Mouse (Mus musculus) limb, embryonic 14.5 days (tissue): ENCODE data around the gene Ndufaf4. TPM values are rescaled to one million over a fixed set of nuclear protein-coding genes. Genes with fewer than 3 reads are reported as not detected.

Experiments used
- ATAC-seq: fragments of 200-750 bp; cut with Nextera tagmentation; 2 replicates; pipeline ENCODE4 v1.8.0; 2017; ENCODE audit warnings: low read depth, moderate number of reproducible peaks, moderate TSS enrichment; ENCODE audit not compliant: low FRiP score
- DNase-seq: peaks from one replicate; pipeline ENCODE4 v3.0.0-alpha.2; 2015; ENCODE audit warnings: low spot score
- H3K27ac ChIP-seq: fragments of 300-500 bp; sonication (generic); replicated peaks from 2 replicates; pipeline ENCODE4 v1.5.1; 2014; ENCODE audit warnings: low read depth, mild to moderate bottlenecking, low read length, moderate library complexity, mixed read lengths
- H3K27me3 ChIP-seq: fragments of 300-500 bp; sonication (generic); 2 replicates; pipeline ENCODE4 v1.6.1; 2014; ENCODE audit warnings: low read length, mixed read lengths; ENCODE audit not compliant: control insufficient read depth, insufficient read depth
- H3K36me3 ChIP-seq: fragments of 300-500 bp; sonication (generic); 2 replicates; pipeline ENCODE4 v1.6.1; 2014; ENCODE audit warnings: mild to moderate bottlenecking, low read length, moderate library complexity, mixed read lengths; ENCODE audit not compliant: control insufficient read depth, insufficient read depth
- H3K4me1 ChIP-seq: fragments of 300-500 bp; sonication (generic); 2 replicates; pipeline ENCODE4 v1.6.1; 2014; ENCODE audit warnings: antibody characterized with exemption, low read length, mixed read lengths; ENCODE audit not compliant: control insufficient read depth, insufficient read depth
- H3K4me2 ChIP-seq: fragments of 300-500 bp; sonication (generic); replicated peaks from 2 replicates; pipeline ENCODE4 v1.6.1; 2014; ENCODE audit warnings: low read depth, mild to moderate bottlenecking, low read length, moderate library complexity; ENCODE audit not compliant: severe bottlenecking
- H3K4me3 ChIP-seq: fragments of 300-500 bp; sonication (generic); replicated peaks from 2 replicates; pipeline ENCODE4 v1.5.1; 2014; ENCODE audit warnings: low read length
- H3K9ac ChIP-seq: fragments of 300-500 bp; sonication (generic); 2 replicates; pipeline ENCODE4 v1.6.1; 2014; ENCODE audit warnings: mild to moderate bottlenecking, low read depth, low read length, moderate library complexity; ENCODE audit not compliant: severe bottlenecking
- H3K9me3 ChIP-seq: fragments of 300-500 bp; sonication (generic); 2 replicates; pipeline ENCODE4 v1.6.1; 2016; ENCODE audit warnings: low read length; ENCODE audit not compliant: control insufficient read depth
- POLR2A ChIP-seq: fragments of 200-500 bp; IDR thresholded peaks from 2 replicates; pipeline ENCODE4 v1.8.0; 2012; ENCODE audit warnings: inconsistent platforms, mild to moderate bottlenecking, moderate library complexity, borderline replicate concordance; ENCODE audit not compliant: insufficient read depth, insufficient read length; ENCODE audit errors: extremely low read depth
- WGBS: fragments of 180-500 bp; shearing (Covaris S2); extraction: QIAGEN DNeasy Blood & Tissue Kit; methylation state at CpG from one replicate; pipeline ENCODE4 v1.1.7; 2014; 5-methylcytosine and 5-hydroxymethylcytosine counted together
- polyA plus RNA-seq, 2 experiments: library from polyadenylated mRNA; depleted of rRNA in 1 of 2; stranded (reverse) in 1 of 2; unstranded in 1 of 2; fragments of >200 nt; fragmentation: Nextera tagmentation in 1 of 2; extraction: Ambion mirVana in 1 of 2; gene quantifications; 2 replicates each; pipeline versions ENCODE4 v1.2.1 to v1.2.3; 2012 to 2014

Ndufaf4 gene
- polyA plus RNA-seq, 2 experiments = 12.5 to 41.9 TPM

DNA sequence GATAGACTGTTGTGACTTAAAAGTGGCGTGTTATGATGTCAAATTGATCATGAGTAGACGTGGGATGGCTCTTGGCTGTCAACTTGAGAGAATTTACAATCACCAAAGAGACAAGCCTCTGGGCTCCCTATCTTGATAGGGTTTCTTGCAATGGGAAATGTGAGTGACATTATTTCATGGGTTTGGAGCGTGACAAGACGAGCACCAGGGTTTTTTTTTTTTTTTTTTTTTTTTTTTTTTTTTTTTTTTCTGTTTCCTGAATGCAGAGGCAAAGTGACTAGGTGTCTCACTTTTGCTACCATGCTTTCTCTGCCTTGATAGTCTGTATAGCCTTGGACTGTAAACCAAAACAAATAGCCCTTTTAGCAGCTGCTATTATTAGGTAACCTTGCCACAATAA lies 3.3 kb upstream of the Ndufaf4 start:
- DNase-seq (no peak), ATAC-seq (no peak)
- H3K9me3 ChIP-seq = peaks cover 4% of the 10 kb centered on the region; the same call in 1 of the 2 replicates
- no peak for TF ChIP-seq POLR2A
- peaks cover 7% of the 10 kb centered on the region for H3K4me1 ChIP-seq
- no peak overlapping the region for H3K4me3 ChIP-seq
- no peaks in the 10 kb centered on the region for H3K27me3 ChIP-seq
- H3K36me3 ChIP-seq = no peaks in the 10 kb centered on the region
- no peak overlapping the region for H3K9ac ChIP-seq
- 76% methylated on average over 4 of the region's 4 CpGs for WGBS
- no peak overlapping the region for H3K4me2 ChIP-seq
- no peak overlapping the region for H3K27ac ChIP-seq

GRCm38 (mm10) chr4:24896829-24897228 lies 1.1 kb upstream of the Ndufaf4 start:
- peak; percentile 83 for DNase-seq
- 0% methylated on average over 1 of the region's 1 CpGs for WGBS

GRCm38 (mm10) chr4:24897351-24897750 lies 532 bp upstream of the Ndufaf4 start:
- no peak overlapping the region for H3K27ac ChIP-seq
- H3K27me3 ChIP-seq = no peaks in the 10 kb centered on the region
- no peak for DNase-seq
- 0 out of 2 replicates have a peak, but pooled peaks cover 8% of the 10 kb centered on the region for H3K36me3 ChIP-seq
- peak overlapping the region; percentile 90 for H3K4me3 ChIP-seq
- no peak for ATAC-seq
- no peak for TF ChIP-seq POLR2A
- WGBS = 21% methylated on average over 7 of the region's 7 CpGs
- no peaks in the 10 kb centered on the region for H3K9me3 ChIP-seq
- H3K4me1 ChIP-seq = peaks cover 7% of the 10 kb centered on the region
- peak overlapping the region; percentile 80 for H3K4me2 ChIP-seq
- H3K9ac ChIP-seq = peak overlapping the region; percentile 43

More at GRCm38 (mm10) chr4:24896829-24897228, 1.1 kb upstream of the Ndufaf4 start:
- Histone ChIP-seq H3K9ac (no peak overlapping the region), H3K27me3 (no peaks in the 10 kb centered on the region), H3K4me3 (no peak overlapping the region), H3K9me3 (no peaks in the 10 kb centered on the region), H3K4me2 (peak overlapping the region; percentile 80; the same call in 1 of the 2 replicates), H3K4me1 (peaks cover 7% of the 10 kb centered on the region), H3K36me3 (0 out of 2 replicates have a peak, but pooled peaks cover 4% of the 10 kb centered on the region), H3K27ac (no peak overlapping the region)
- no peak for ATAC-seq
- no peak for TF ChIP-seq POLR2A

DNA sequence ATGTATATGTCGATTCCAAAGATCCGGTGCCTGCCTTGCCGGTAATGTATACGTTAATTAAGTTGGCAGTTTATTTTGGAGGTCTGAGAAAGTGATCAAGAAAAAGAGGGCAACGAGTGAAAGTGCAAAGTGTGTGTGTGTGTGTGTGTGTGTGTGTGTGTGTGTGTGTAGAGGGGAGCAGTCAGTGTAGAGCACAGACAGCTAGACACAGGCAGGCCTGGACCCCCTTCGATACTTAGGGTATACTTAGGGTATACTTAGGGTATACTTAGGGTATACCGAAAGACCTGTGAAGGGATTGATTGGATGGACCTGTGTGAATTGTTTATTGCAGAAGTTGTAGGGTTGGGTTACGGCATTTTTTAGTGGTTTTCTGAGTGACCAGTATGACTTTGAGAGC lies 753 bp downstream of the Ndufaf4 start:
- DNase-seq = no peak
- no peak overlapping the region for H3K27ac ChIP-seq
- TF ChIP-seq POLR2A = no peak
- H3K27me3 ChIP-seq = no peaks in the 10 kb centered on the region
- peak overlapping the region; percentile 76 for H3K9ac ChIP-seq
- H3K4me2 ChIP-seq = peak overlapping the region; percentile 80
- no peak for ATAC-seq
- 15% methylated on average over 8 of the region's 8 CpGs for WGBS
- no peaks in the 10 kb centered on the region for H3K9me3 ChIP-seq
- 0 out of 2 replicates have a peak, but pooled peaks cover 8% of the 10 kb centered on the region for H3K36me3 ChIP-seq
- H3K4me1 ChIP-seq = peaks cover 7% of the 10 kb centered on the region
- H3K4me3 ChIP-seq = peak overlapping the region; percentile 90

DNA sequence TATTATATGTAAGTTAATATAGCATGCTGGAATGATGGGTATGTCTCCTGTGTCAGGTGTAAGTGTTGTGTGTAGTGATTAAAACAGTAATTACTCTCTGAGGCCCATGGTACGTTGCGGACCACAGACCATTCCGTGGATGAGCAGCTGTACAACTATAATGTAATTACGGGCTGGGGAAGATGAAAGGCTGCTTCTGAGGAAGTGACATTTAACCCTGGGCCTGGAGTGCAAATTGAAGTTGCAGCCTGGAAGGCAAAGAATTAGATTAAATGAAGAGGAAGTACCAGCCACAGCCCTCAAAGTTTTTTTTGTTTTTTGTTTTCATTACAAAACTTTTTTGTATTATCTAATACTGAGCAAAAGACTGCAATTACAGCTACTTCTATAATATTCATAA lies 1.3 kb downstream of the Ndufaf4 start:
- ATAC-seq = no peak
- 9% methylated on average over 4 of the region's 4 CpGs for WGBS
- no peak for TF ChIP-seq POLR2A
- H3K4me1 ChIP-seq = peaks cover 7% of the 10 kb centered on the region
- no peaks in the 10 kb centered on the region for H3K27me3 ChIP-seq
- no peak overlapping the region for H3K27ac ChIP-seq
- H3K36me3 ChIP-seq = 0 out of 2 replicates have a peak, but pooled peaks cover 8% of the 10 kb centered on the region
- H3K9ac ChIP-seq = peak overlapping the region; percentile 76; the same call in 1 of the 2 replicates
- no peaks in the 10 kb centered on the region for H3K9me3 ChIP-seq
- H3K4me2 ChIP-seq = peak overlapping the region; percentile 80
- H3K4me3 ChIP-seq = peak overlapping the region; percentile 90
- DNase-seq = no peak
